Mouse (Mus musculus) liver, embryonic 12.5 days (tissue): ENCODE results near the gene Tmem251. TPM values are rescaled to one million over a fixed set of nuclear protein-coding genes. Genes with fewer than 3 reads are reported as not detected.

Experiments used
- ATAC-seq: fragments of 200-750 bp; cut with Nextera tagmentation; 2 replicates; pipeline ENCODE4 v1.8.0; 2017; ENCODE audit warnings: moderate number of reproducible peaks, mild to moderate bottlenecking, moderate library complexity
- H3K27ac ChIP-seq: fragments of 300-500 bp; sonication (generic); 2 replicates; pipeline ENCODE4 v1.5.1; 2016; ENCODE audit warnings: mild to moderate bottlenecking
- H3K27me3 ChIP-seq: fragments of 300-500 bp; sonication (generic); replicated peaks from 2 replicates; pipeline ENCODE4 v1.6.1; 2016; ENCODE audit warnings: mild to moderate bottlenecking, moderate library complexity
- H3K36me3 ChIP-seq: fragments of 300-500 bp; sonication (generic); 2 replicates; pipeline ENCODE4 v1.6.1; 2016; ENCODE audit warnings: mild to moderate bottlenecking, moderate library complexity
- H3K4me1 ChIP-seq: fragments of 300-500 bp; sonication (generic); 2 replicates; pipeline ENCODE4 v1.6.1; 2016
- H3K4me2 ChIP-seq: fragments of 300-500 bp; sonication (generic); 2 replicates; pipeline ENCODE4 v1.6.1; 2016; ENCODE audit warnings: mild to moderate bottlenecking, moderate library complexity
- H3K4me3 ChIP-seq: fragments of 300-500 bp; sonication (generic); 2 replicates; pipeline ENCODE4 v1.5.1; 2016; ENCODE audit warnings: mild to moderate bottlenecking, moderate library complexity
- H3K9ac ChIP-seq: fragments of 300-500 bp; sonication (generic); 2 replicates; pipeline ENCODE4 v1.6.1; 2016; ENCODE audit warnings: mild to moderate bottlenecking, moderate library complexity
- H3K9me3 ChIP-seq: fragments of 300-500 bp; sonication (generic); replicated peaks from 2 replicates; pipeline ENCODE4 v1.6.1; 2016; ENCODE audit warnings: mild to moderate bottlenecking, moderate library complexity
- WGBS: fragments of 180-500 bp; shearing (Covaris S2); methylation state at CpG from one replicate; pipeline ENCODE4 v1.1.7; 2016; ENCODE audit not compliant: insufficient replicate concordance; 5-methylcytosine and 5-hydroxymethylcytosine counted together
- polyA plus RNA-seq: library from polyadenylated mRNA; unstranded; fragments of >200 nt; fragmentation: Nextera tagmentation; extraction: Ambion mirVana; gene quantifications from 2 replicates; pipeline ENCODE4 v1.2.1, GENCODE M21; 2016

Tmem251 gene
- polyA plus RNA-seq, 1 experiment from 2014 or later = 12.3 TPM

GRCm38 (mm10) chr12:102740285-102740684 lies 3.3 kb upstream of the Tmem251 start:
- Histone ChIP-seq H3K27ac (no peak overlapping the region), H3K9me3 (no peaks in the 10 kb centered on the region), H3K9ac (no peak overlapping the region), H3K4me3 (no peak overlapping the region), H3K4me1 (peaks cover 24% of the 10 kb centered on the region), H3K27me3 (no peaks in the 10 kb centered on the region), H3K4me2 (no peak overlapping the region), H3K36me3 (peaks cover 10% of the 10 kb centered on the region)
- ATAC-seq = no peak
- WGBS = 61% methylated on average over 3 of the region's 3 CpGs

DNA sequence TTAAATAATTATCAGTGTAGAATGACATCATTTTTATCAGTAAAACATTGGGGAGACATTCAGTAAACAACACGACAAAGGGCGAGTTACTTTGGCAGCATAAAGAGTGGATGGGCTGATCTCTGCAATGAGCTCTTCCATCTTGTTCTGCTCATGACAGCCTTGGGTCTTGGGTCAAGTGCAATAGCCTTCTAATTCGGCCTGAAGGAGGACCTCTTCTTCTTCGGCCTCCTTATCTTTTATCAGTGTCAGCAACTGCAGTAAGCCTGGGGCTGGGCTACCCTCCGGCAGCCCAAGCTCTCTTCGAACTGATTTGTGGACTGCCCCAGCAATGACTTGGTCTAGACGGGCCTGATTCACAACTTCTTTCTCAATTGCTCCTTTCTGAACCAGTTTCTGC lies 1.5 kb upstream of the Tmem251 start:
- WGBS = 46% methylated on average over 7 of the region's 7 CpGs
- H3K36me3 ChIP-seq = peaks cover 27% of the 10 kb centered on the region
- no peaks in the 10 kb centered on the region for H3K9me3 ChIP-seq
- H3K9ac ChIP-seq = peak overlapping the region; percentile 95; the same call in 1 of the 2 replicates
- no peak overlapping the region for H3K4me3 ChIP-seq
- H3K4me2 ChIP-seq = peak overlapping the region; percentile 86
- peaks cover 34% of the 10 kb centered on the region for H3K4me1 ChIP-seq
- no peak overlapping the region for H3K27ac ChIP-seq
- H3K27me3 ChIP-seq = no peaks in the 10 kb centered on the region
- ATAC-seq = no peak

GRCm38 (mm10) chr12:102743036-102743588 lies 450 bp upstream of the Tmem251 start:
- peak overlapping the region; percentile 86 for H3K4me2 ChIP-seq
- peak overlapping the region; percentile 92 for H3K4me3 ChIP-seq
- WGBS = 1% methylated on average over 33 of the region's 33 CpGs
- H3K9me3 ChIP-seq = no peaks in the 10 kb centered on the region
- peaks cover 34% of the 10 kb centered on the region for H3K4me1 ChIP-seq
- peak overlapping the region; percentile 95 for H3K9ac ChIP-seq
- peak; percentile 64 for ATAC-seq
- peak overlapping the region; percentile 97 for H3K27ac ChIP-seq
- peaks cover 36% of the 10 kb centered on the region for H3K36me3 ChIP-seq
- no peaks in the 10 kb centered on the region for H3K27me3 ChIP-seq

DNA sequence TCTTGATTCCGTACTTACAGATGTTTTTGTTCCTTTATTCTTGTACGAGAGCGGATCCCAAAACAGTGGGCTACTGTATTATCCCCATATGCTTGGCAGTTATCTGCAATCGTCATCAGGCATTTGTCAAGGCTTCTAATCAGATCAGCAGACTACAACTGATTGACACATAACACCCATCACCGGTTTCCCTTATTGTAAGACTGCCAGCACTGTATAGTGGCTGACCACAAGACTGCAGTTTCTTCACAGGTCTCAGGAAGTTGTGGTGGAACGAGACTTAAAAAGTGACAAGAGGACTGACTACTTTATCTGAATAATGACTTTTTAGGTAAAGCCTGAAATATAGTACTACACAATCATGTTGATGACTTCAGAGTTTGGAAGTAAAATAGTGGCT lies 1.3 kb downstream of the Tmem251 start:
- WGBS = 17% methylated on average over 6 of the region's 6 CpGs
- peaks cover 38% of the 10 kb centered on the region for H3K4me1 ChIP-seq
- peak overlapping the region; percentile 92 for H3K4me3 ChIP-seq
- no peak for ATAC-seq
- peak overlapping the region; percentile 86 for H3K4me2 ChIP-seq
- no peaks in the 10 kb centered on the region for H3K27me3 ChIP-seq
- H3K27ac ChIP-seq = peak overlapping the region; percentile 97
- H3K36me3 ChIP-seq = peaks cover 50% of the 10 kb centered on the region
- peak overlapping the region; percentile 95 for H3K9ac ChIP-seq
- H3K9me3 ChIP-seq = no peaks in the 10 kb centered on the region

GRCm38 (mm10) chr12:102748256-102748655 lies 4.7 kb downstream of the Tmem251 start:
- peaks cover 26% of the 10 kb centered on the region for H3K4me1 ChIP-seq
- no peaks in the 10 kb centered on the region for H3K27me3 ChIP-seq
- 79% methylated on average over 3 of the region's 3 CpGs for WGBS
- H3K9ac ChIP-seq = no peak overlapping the region
- no peak overlapping the region for H3K4me2 ChIP-seq
- H3K36me3 ChIP-seq = peaks cover 53% of the 10 kb centered on the region
- H3K9me3 ChIP-seq = no peaks in the 10 kb centered on the region
- no peak overlapping the region for H3K4me3 ChIP-seq
- H3K27ac ChIP-seq = no peak overlapping the region
- ATAC-seq = no peak

- H3K9me3 ChIP-seq = no peaks in the 10 kb centered on the region
- H3K4me2 ChIP-seq = peak overlapping the region; percentile 79
- peaks cover 39% of the 10 kb centered on the region for H3K36me3 ChIP-seq
- peaks cover 39% of the 10 kb centered on the region for H3K4me1 ChIP-seq
- H3K4me3 ChIP-seq = peak overlapping the region; percentile 91
- no peak for ATAC-seq
- no peaks in the 10 kb centered on the region for H3K27me3 ChIP-seq
- peak overlapping the region; percentile 73 for H3K9ac ChIP-seq
- H3K27ac ChIP-seq = peak overlapping the region; percentile 77
- 74% methylated on average over 7 of the region's 7 CpGs for WGBS
These were observed 12.7 kb downstream of the Tmem251 start for GRCm38 (mm10) chr12:102756304-102756703.

GRCm38 (mm10) chr12:102757055-102757688 lies 13.6 kb downstream of the Tmem251 start:
- Histone ChIP-seq H3K36me3 (peaks cover 42% of the 10 kb centered on the region), H3K27me3 (no peaks in the 10 kb centered on the region), H3K9ac (peak overlapping the region; percentile 73), H3K4me2 (peak overlapping the region; percentile 79), H3K9me3 (no peaks in the 10 kb centered on the region), H3K4me1 (peaks cover 39% of the 10 kb centered on the region), H3K27ac (peak overlapping the region; percentile 77), H3K4me3 (peak overlapping the region; percentile 91)
- WGBS = 1% methylated on average over 46 of the region's 46 CpGs
- peak; percentile 82 for ATAC-seq

GRCm38 (mm10) chr12:102757689-102758402 lies 14.3 kb downstream of the Tmem251 start, which contains the start of the genes Gm28051, Gon7 and Ubr7:
Gene Gm28051 (minus strand): TSS chr12:102757765.
Gene Gon7 (minus strand): TSS chr12:102757803.
Gene Ubr7 (plus strand): TSS chr12:102757967.
- 3% methylated on average over 72 of the region's 73 CpGs for WGBS
- H3K9ac ChIP-seq = peak within 1 kb of the TSS; percentile 94

DNA sequence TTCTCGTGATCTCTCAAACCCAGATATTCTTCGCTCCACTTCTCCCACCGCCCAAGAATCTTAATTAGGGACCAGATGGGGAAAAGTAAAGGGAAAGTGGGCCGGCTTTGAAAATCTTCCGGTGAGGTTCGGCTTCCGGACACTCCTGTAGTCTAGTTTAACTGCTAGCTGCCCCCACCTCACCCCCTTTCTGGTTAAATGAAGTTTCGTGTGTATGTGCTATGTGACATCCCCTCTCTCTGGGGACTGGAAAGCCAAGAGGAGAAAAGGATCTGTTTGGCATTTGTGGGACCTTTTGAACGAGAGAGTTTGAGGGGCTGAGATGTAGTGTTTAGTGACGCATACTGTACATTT lies 14.8 kb downstream of the Tmem251 start, which contains the start of gene Gm20604:
TSS of gene Gm20604 (minus strand) at position 270 of the 354 bp plus-strand sequence.
- under 1% methylated on average over 10 of the region's 10 CpGs for WGBS
- Histone ChIP-seq H3K4me3 (peak within 1 kb of the TSS; percentile 91), H3K4me2 (peak within 1 kb of the TSS; percentile 90), H3K9me3 (no peaks in the 10 kb centered on the region), H3K27me3 (no peaks in the 10 kb centered on the region), H3K9ac (peak within 1 kb of the TSS; percentile 94), H3K36me3 (peaks cover 44% of the 10 kb centered on the region), H3K4me1 (peaks cover 39% of the 10 kb centered on the region), H3K27ac (peak within 1 kb of the TSS; percentile 83)
- ATAC-seq = no peak

More at GRCm38 (mm10) chr12:102757689-102758402, 14.3 kb downstream of the Tmem251 start, which contains the start of the genes Gm28051, Gon7 and Ubr7:
- Histone ChIP-seq H3K27ac (peak within 1 kb of the TSS; percentile 83), H3K4me1 (peaks cover 39% of the 10 kb centered on the region), H3K27me3 (no peaks in the 10 kb centered on the region), H3K4me2 (peak within 1 kb of the TSS; percentile 90), H3K9me3 (no peaks in the 10 kb centered on the region), H3K4me3 (peak within 1 kb of the TSS; percentile 91), H3K36me3 (peaks cover 42% of the 10 kb centered on the region)
- ATAC-seq = peak; percentile 94

GRCm38 (mm10) chr12:102758936-102759335 lies 15.4 kb downstream of the Tmem251 start:
- no peak for ATAC-seq
- peak overlapping the region; percentile 83; the same call in 1 of the 2 replicates for H3K27ac ChIP-seq

DNA sequence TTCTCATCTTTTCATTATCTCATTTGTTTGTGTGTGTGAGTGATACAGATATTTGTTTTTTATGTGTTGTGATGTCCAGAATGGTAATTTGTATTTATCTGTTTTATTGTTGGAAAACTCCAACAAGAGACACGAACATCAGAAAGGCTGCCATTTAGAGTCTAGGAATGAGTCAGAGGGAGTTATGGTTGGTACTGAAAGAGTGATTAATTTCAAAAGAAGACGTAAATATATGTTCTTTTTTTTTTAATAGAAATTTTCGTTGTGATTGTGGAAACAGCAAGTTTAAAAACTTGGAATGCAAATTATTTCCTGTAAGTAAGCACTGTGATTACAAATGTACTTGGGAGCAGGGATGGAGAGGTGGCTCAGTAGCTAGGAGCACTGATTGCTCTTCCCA lies 18.1 kb downstream of the Tmem251 start:
- H3K27ac ChIP-seq = no peak overlapping the region
- peaks cover 54% of the 10 kb centered on the region for H3K36me3 ChIP-seq
- H3K4me3 ChIP-seq = no peak overlapping the region
- H3K9me3 ChIP-seq = no peaks in the 10 kb centered on the region
- no peak overlapping the region for H3K9ac ChIP-seq
- no peak for ATAC-seq
- no peaks in the 10 kb centered on the region for H3K27me3 ChIP-seq
- H3K4me1 ChIP-seq = peaks cover 29% of the 10 kb centered on the region
- 81% methylated on average over 3 of the region's 3 CpGs for WGBS
- H3K4me2 ChIP-seq = no peak overlapping the region

More at GRCm38 (mm10) chr12:102758936-102759335, 15.4 kb downstream of the Tmem251 start:
- 12% methylated on average over 5 of the region's 5 CpGs for WGBS
- peaks cover 45% of the 10 kb centered on the region for H3K36me3 ChIP-seq
- no peaks in the 10 kb centered on the region for H3K9me3 ChIP-seq
- peak overlapping the region; percentile 94 for H3K9ac ChIP-seq
- peak overlapping the region; percentile 90 for H3K4me2 ChIP-seq
- no peaks in the 10 kb centered on the region for H3K27me3 ChIP-seq
- peaks cover 42% of the 10 kb centered on the region for H3K4me1 ChIP-seq
- H3K4me3 ChIP-seq = peak overlapping the region; percentile 91

GRCm38 (mm10) chr12:102763696-102764095 lies 20.1 kb downstream of the Tmem251 start:
- Histone ChIP-seq H3K4me2 (no peak overlapping the region), H3K36me3 (peaks cover 74% of the 10 kb centered on the region), H3K9me3 (no peaks in the 10 kb centered on the region), H3K4me3 (no peak overlapping the region), H3K27me3 (no peaks in the 10 kb centered on the region), H3K27ac (no peak overlapping the region), H3K4me1 (peaks cover 21% of the 10 kb centered on the region), H3K9ac (no peak overlapping the region)
- ATAC-seq = no peak
